Mouse (Mus musculus): ENCODE results near the gene Rnf150. TPM values are rescaled to one million over a fixed set of nuclear protein-coding genes. Genes with fewer than 3 reads are reported as not detected.
"Not testable (repeated sequence)": the region's sequence is repeated elsewhere in the genome, so short reads cannot be mapped to it uniquely, and the experiment has no call there.

The Rnf150 gene
- polyA plus RNA-seq, 1 experiment: 17.9 TPM

- Histone ChIP-seq H3K4me3 (ENCODE audit: insufficient read depth, low read length) (no peak overlapping the region), H3K4me1 (ENCODE audit: control insufficient read depth, insufficient read depth, low read length) (peaks cover 2% of the 10 kb centered on the region; the same call in 1 of the 2 replicates), H3K27ac (ENCODE audit: insufficient read depth, low read length) (no peak overlapping the region)
- TF ChIP-seq POLR2A (IDR thresholded peaks at IDR 0.05; ENCODE audit: extremely low read depth, insufficient read depth, low read length) (no peak), CTCF (IDR thresholded peaks at IDR 0.05; ENCODE audit: extremely low read depth, insufficient read depth, low read length) (no peak)
These were observed 203.7 kb downstream of the Rnf150 start for GRCm38 (mm10) chr8:83066846-83067245.

- H3K4me3 ChIP-seq (ENCODE audit: insufficient read depth, low read length): no peak overlapping the region
- H3K4me1 ChIP-seq (ENCODE audit: control insufficient read depth, insufficient read depth, low read length): peaks cover 2% of the 10 kb centered on the region; the same call in 1 of the 2 replicates
- no peak overlapping the region for H3K27ac ChIP-seq (ENCODE audit: insufficient read depth, low read length)
- TF ChIP-seq CTCF (IDR thresholded peaks at IDR 0.05; ENCODE audit: extremely low read depth, insufficient read depth, low read length) (no peak), POLR2A (IDR thresholded peaks at IDR 0.05; ENCODE audit: extremely low read depth, insufficient read depth, low read length) (no peak)
These were observed 204.8 kb downstream of the Rnf150 start for GRCm38 (mm10) chr8:83067906-83068305.

GRCm38 (mm10) chr8:83074248-83074647 is 211.1 kb downstream of the Rnf150 start:
- Histone ChIP-seq H3K4me1 (ENCODE audit: control insufficient read depth, insufficient read depth, low read length) (no peaks in the 10 kb centered on the region), H3K4me3 (ENCODE audit: insufficient read depth, low read length) (no peak overlapping the region), H3K27ac (ENCODE audit: insufficient read depth, low read length) (no peak overlapping the region)
- TF ChIP-seq CTCF (IDR thresholded peaks at IDR 0.05; ENCODE audit: extremely low read depth, insufficient read depth, low read length): no peak
- no peak for TF ChIP-seq POLR2A (IDR thresholded peaks at IDR 0.05; ENCODE audit: extremely low read depth, insufficient read depth, low read length)

- Histone ChIP-seq H3K4me1 (ENCODE audit: control insufficient read depth, insufficient read depth, low read length) (no peaks in the 10 kb centered on the region), H3K27ac (ENCODE audit: insufficient read depth, low read length) (no peak overlapping the region), H3K4me3 (ENCODE audit: insufficient read depth, low read length) (no peak overlapping the region)
- no peak for TF ChIP-seq POLR2A (IDR thresholded peaks at IDR 0.05; ENCODE audit: extremely low read depth, insufficient read depth, low read length)
- no peak for TF ChIP-seq CTCF (IDR thresholded peaks at IDR 0.05; ENCODE audit: extremely low read depth, insufficient read depth, low read length)
These were observed 213.5 kb downstream of the Rnf150 start for GRCm38 (mm10) chr8:83076621-83077020.

- Histone ChIP-seq H3K27ac (ENCODE audit: insufficient read depth, low read length) (no peak overlapping the region), H3K4me1 (ENCODE audit: control insufficient read depth, insufficient read depth, low read length) (no peaks in the 10 kb centered on the region), H3K4me3 (ENCODE audit: insufficient read depth, low read length) (no peak overlapping the region)
- TF ChIP-seq CTCF (IDR thresholded peaks at IDR 0.05; ENCODE audit: extremely low read depth, insufficient read depth, low read length) (no peak), POLR2A (IDR thresholded peaks at IDR 0.05; ENCODE audit: extremely low read depth, insufficient read depth, low read length) (no peak)
These were observed 214.2 kb downstream of the Rnf150 start for GRCm38 (mm10) chr8:83077329-83077728.

GRCm38 (mm10) chr8:83078701-83079533 is 215.8 kb downstream of the Rnf150 start:
- no peak overlapping the region for H3K27ac ChIP-seq (ENCODE audit: insufficient read depth, low read length)

GRCm38 (mm10) chr8:83079534-83079844 is 216.3 kb downstream of the Rnf150 start:
- no peak for TF ChIP-seq POLR2A (IDR thresholded peaks at IDR 0.05; ENCODE audit: extremely low read depth, insufficient read depth, low read length)
- TF ChIP-seq CTCF (IDR thresholded peaks at IDR 0.05; ENCODE audit: extremely low read depth, insufficient read depth, low read length): no peak
- Histone ChIP-seq H3K27ac (ENCODE audit: insufficient read depth, low read length) (no peak overlapping the region), H3K4me1 (ENCODE audit: control insufficient read depth, insufficient read depth, low read length) (no peaks in the 10 kb centered on the region), H3K4me3 (ENCODE audit: insufficient read depth, low read length) (no peak overlapping the region)

More at GRCm38 (mm10) chr8:83078701-83079533, 215.8 kb downstream of the Rnf150 start:
- TF ChIP-seq CTCF (IDR thresholded peaks at IDR 0.05; ENCODE audit: extremely low read depth, insufficient read depth, low read length) (no peak), POLR2A (IDR thresholded peaks at IDR 0.05; ENCODE audit: extremely low read depth, insufficient read depth, low read length) (no peak)
- Histone ChIP-seq H3K4me3 (ENCODE audit: insufficient read depth, low read length) (no peak overlapping the region), H3K4me1 (ENCODE audit: control insufficient read depth, insufficient read depth, low read length) (no peaks in the 10 kb centered on the region)

GRCm38 (mm10) chr8:83081266-83081665 is 218.1 kb downstream of the Rnf150 start:
- H3K27ac ChIP-seq (ENCODE audit: insufficient read depth, low read length): no peak overlapping the region
- H3K4me3 ChIP-seq (ENCODE audit: insufficient read depth, low read length): no peak overlapping the region
- TF ChIP-seq CTCF (IDR thresholded peaks at IDR 0.05; ENCODE audit: extremely low read depth, insufficient read depth, low read length) (no peak), POLR2A (IDR thresholded peaks at IDR 0.05; ENCODE audit: extremely low read depth, insufficient read depth, low read length) (no peak)
- H3K4me1 ChIP-seq (ENCODE audit: control insufficient read depth, insufficient read depth, low read length): no peaks in the 10 kb centered on the region

- not testable (repeated sequence) for H3K4me3 ChIP-seq (ENCODE audit: insufficient read depth, low read length); H3K4me1 ChIP-seq (ENCODE audit: control insufficient read depth, insufficient read depth, low read length); H3K27ac ChIP-seq (ENCODE audit: insufficient read depth, low read length)
These were observed 218.7 kb downstream of the Rnf150 start for GRCm38 (mm10) chr8:83081806-83082205.

GRCm38 (mm10) chr8:83082251-83082650 is 219.1 kb downstream of the Rnf150 start:
- H3K4me1 ChIP-seq (ENCODE audit: control insufficient read depth, insufficient read depth, low read length): no peaks in the 10 kb centered on the region
- TF ChIP-seq POLR2A (IDR thresholded peaks at IDR 0.05; ENCODE audit: extremely low read depth, insufficient read depth, low read length): no peak
- TF ChIP-seq CTCF (IDR thresholded peaks at IDR 0.05; ENCODE audit: extremely low read depth, insufficient read depth, low read length): no peak
- no peak overlapping the region for H3K4me3 ChIP-seq (ENCODE audit: insufficient read depth, low read length)
- H3K27ac ChIP-seq (ENCODE audit: insufficient read depth, low read length): no peak overlapping the region

All from cortical plate, adult 2 months (tissue).